Mouse (Mus musculus): ENCODE measurements at regions not wholly inside any gene's neighbourhood (a gene's known extent, or its start where the extent isn't known, plus 50 kb on each side); places are given as distances from the start of the nearest gene placed in this dataset.
"Not testable (repeated sequence)": the region's sequence is repeated elsewhere in the genome, so short reads cannot be mapped to it uniquely, and the experiment has no call there.

GRCm38 (mm10) chr16:86209319-86209718 lies 307.7 kb upstream of the Adamts5 start:
- no peak for DNase-seq (ENCODE audit: low spot score in 2 of 2)

DNA sequence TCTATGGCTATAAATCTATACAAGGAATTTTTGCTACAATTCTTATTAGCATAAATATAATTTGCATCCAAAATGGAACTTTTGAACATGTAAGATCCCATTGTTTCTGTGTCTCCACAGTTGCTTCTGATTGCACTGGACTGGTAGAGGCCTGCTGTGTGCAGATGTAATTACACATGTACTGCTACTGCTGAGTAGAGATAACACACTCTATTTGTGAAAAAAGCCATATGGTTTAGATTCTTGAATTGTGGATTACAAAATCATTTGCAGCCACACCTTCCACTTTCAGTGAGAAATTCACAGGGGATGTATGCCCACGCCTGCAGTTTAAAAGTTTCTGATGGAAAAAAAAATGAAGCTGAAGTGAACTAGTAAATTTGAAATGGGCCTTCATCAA lies 288.2 kb upstream of the Adamts5 start:
- no peak for DNase-seq (ENCODE audit: low spot score in 2 of 2)

- DNase-seq (ENCODE audit: low spot score in 2 of 2) = no peak
Observed at GRCm38 (mm10) chr16:86188966-86189365, 287.3 kb upstream of the Adamts5 start.

GRCm38 (mm10) chr16:86187609-86188008 lies 286.0 kb upstream of the Adamts5 start:
- not testable (repeated sequence) for DNase-seq (ENCODE audit: low spot score in 2 of 2)

GRCm38 (mm10) chr16:86159021-86159815 lies 257.6 kb upstream of the Adamts5 start:
- no peak for DNase-seq (ENCODE audit: low spot score in 2 of 2)

- DNase-seq (ENCODE audit: low spot score in 2 of 2) = no peak
Observed at GRCm38 (mm10) chr16:86138171-86138570, 236.5 kb upstream of the Adamts5 start.

DNA sequence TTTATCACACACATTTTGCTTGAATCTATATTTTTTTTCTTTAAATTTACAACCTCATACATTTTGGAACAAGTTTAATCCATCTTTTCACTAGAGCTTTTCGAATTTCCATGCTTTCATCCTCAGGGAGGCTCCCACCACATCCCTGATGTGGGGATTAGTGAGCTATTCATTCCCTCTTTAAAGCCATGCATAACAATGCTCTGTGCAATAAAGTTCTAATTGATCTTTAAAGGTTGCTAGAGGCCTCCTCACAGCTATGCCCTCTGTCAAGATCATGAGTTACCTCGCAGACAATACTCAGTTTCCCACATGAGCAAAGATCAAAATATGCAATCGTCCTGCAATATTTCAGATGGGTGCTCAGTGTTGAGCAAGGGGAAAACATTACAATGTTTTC lies 234.5 kb upstream of the Adamts5 start:
- no peak for DNase-seq (ENCODE audit: low spot score in 2 of 2)

- DNase-seq (ENCODE audit: low spot score in 2 of 2) = no peak
Observed at GRCm38 (mm10) chr16:86127391-86127790, 225.8 kb upstream of the Adamts5 start.

DNA sequence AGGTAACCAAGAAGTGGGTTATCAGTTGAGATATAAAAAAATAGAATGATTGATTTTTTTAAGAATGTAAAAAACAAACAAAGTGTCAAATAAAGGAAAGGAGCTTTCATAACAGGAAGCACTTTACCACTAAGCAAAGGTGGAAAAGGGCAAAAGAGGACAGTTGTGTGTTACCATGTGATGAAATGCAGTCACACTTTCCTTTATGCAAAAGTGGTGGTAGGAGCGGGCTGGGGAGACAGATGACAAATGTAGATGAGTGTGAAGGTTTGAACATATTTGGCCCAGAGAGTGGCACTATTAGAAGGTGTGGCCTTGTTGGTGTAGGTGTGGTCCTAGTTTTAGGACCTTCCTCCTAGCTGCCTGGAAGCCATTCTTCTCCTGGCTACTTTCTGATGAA lies 222.6 kb upstream of the Adamts5 start:
- DNase-seq (ENCODE audit: low spot score in 2 of 2) = no peak

DNA sequence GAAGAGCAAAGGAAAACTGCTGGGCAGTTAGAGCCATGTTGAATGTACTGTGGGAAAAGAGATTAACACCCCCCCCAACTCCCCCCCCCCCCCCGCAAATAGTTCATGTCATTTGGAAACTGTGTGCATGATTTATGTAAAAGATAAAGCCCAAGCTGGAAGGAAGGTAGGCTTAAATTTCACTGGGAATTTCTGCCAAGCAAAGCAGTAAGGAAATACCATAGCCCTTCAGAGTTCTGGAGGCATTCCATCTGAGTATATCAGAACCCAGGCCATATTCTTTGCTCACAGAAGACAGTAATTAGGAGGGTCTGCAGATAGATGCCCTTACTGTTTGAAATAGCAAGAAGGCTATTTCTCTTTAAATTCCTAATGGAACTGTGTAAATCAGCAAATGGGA lies 221.3 kb upstream of the Adamts5 start:
- DNase-seq (ENCODE audit: low spot score in 2 of 2) = no peak

GRCm38 (mm10) chr16:86117959-86118358 lies 216.3 kb upstream of the Adamts5 start:
- DNase-seq (ENCODE audit: low spot score in 2 of 2) = no peak

GRCm38 (mm10) chr16:86115587-86116376 lies 214.2 kb upstream of the Adamts5 start:
- DNase-seq (ENCODE audit: low spot score in 2 of 2) = no peak

- no peak for DNase-seq (ENCODE audit: low spot score in 2 of 2)
Observed at GRCm38 (mm10) chr16:86094461-86094860, 192.8 kb upstream of the Adamts5 start.

- no peak for DNase-seq (ENCODE audit: low spot score in 2 of 2)
Observed at GRCm38 (mm10) chr16:86090175-86090574, 188.5 kb upstream of the Adamts5 start.

DNA sequence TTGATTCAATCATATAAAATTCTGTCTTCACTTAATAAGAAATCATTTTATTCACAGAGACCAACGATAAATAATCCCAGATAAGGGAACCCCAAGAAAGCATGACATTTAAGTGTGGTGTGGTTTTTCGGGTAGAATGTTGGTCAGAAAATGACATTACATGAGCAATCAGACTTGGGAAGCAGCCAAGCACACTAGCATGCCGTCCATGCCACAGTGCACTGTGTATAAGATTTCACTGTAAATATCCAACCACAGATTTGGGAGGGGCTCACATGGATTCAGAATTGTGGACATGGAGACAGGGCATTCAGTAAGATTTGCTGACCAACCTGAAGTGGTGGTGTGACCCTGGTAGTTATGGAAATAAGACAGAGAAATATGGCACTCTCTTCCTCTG lies 185.8 kb upstream of the Adamts5 start:
- no peak for DNase-seq (ENCODE audit: low spot score in 2 of 2)

GRCm38 (mm10) chr16:86067628-86068364 lies 166.2 kb upstream of the Adamts5 start:
- DNase-seq (ENCODE audit: low spot score in 2 of 2) = no peak

DNA sequence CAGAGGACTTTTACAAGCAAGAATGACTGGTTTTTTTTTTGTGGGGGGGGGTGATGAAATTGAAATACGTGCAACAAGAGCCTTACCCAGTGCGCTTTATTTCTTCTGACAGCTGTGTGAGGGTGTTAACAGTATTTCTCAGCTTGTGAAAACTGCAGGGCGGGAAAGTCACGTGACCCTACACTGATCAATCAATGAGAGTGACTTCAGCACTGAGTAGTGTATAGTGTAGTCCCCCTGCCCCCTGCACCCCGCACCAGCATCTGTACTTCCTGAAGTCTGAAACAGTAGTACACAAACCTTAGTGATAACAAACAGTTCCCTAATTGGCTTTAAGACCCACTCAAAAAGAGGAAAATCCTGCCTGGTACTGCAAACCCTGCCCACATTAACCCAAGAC lies 158.5 kb upstream of the Adamts5 start:
- no peak for DNase-seq (ENCODE audit: low spot score in 2 of 2)

DNA sequence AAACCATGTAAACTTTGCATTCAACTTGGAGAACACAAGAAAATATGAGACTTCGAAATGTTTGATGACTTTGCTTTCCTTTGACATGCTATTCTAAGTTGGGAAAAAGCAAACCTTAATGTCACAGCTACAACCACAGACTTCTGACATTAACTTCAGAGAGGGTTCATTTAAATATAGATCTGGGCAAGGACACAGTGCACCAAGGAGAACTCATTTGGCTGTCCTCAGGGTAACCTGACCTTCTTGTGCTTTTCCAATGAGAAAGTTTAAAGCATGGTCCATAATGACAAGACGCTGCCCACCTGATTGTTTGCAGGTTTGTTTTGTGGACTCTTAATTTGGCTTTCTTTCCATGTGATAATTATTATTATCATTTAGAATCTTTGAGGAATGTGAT lies 143.1 kb upstream of the Adamts5 start:
- no peak for DNase-seq (ENCODE audit: low spot score in 2 of 2)

- no peak for DNase-seq (ENCODE audit: low spot score in 2 of 2)
Observed at GRCm38 (mm10) chr16:86034772-86035171, 133.1 kb upstream of the Adamts5 start.

GRCm38 (mm10) chr16:86027700-86028099 lies 126.1 kb upstream of the Adamts5 start:
- DNase-seq (ENCODE audit: low spot score in 2 of 2) = no peak

GRCm38 (mm10) chr16:86015336-86015735 lies 113.7 kb upstream of the Adamts5 start:
- DNase-seq (ENCODE audit: low spot score in 2 of 2) = peak in 1 of 2 experiments; percentile 35

DNA sequence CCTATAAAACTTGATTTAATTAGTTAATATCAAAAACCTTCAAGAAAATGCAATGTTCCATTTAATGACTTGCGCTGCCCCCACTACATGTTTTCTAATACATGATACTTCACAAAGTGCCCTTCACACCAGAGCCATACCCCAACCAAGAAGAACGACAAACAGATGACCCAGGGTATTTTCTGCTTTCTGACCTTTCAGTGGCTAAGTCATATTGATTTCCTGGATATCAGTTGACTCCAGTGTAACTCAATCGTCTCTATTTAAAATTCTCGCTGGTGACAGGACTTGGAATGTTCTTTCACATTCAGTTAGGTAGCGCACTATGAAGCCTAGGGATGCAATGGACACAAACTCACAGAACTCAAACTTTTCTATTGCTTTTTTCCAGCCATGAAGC lies 109.4 kb upstream of the Adamts5 start:
- DNase-seq (ENCODE audit: low spot score in 2 of 2) = no peak
